Mouse (Mus musculus) kidney, adult 2 months (tissue): ENCODE data around the gene Mgat1. TPM values are rescaled to one million over a fixed set of nuclear protein-coding genes. Genes with fewer than 3 reads are reported as not detected.

Source experiments
- DNase-seq: peaks from one replicate; pipeline ENCODE4 v3.0.0; 2021
- H3K27ac ChIP-seq: fragments of 200-500 bp; 2 replicates; pipeline ENCODE4 v1.5.1; 2012; ENCODE audit warnings: low read depth, low read length, control low read depth, inconsistent platforms; ENCODE audit not compliant: insufficient read depth
- H3K27me3 ChIP-seq: fragments of 200-500 bp; replicated peaks from 2 replicates; pipeline ENCODE4 v1.6.1; 2012; ENCODE audit warnings: mild to moderate bottlenecking, moderate library complexity, low read length, inconsistent platforms; ENCODE audit not compliant: control insufficient read depth, insufficient read depth
- H3K36me3 ChIP-seq: fragments of 200-500 bp; 2 replicates; pipeline ENCODE4 v1.6.1; 2012; ENCODE audit warnings: mild to moderate bottlenecking, moderate library complexity, low read length, inconsistent platforms; ENCODE audit not compliant: control insufficient read depth, insufficient read depth
- H3K4me1 ChIP-seq: fragments of 200-500 bp; 2 replicates; pipeline ENCODE4 v1.6.1; 2011; ENCODE audit warnings: low read length; ENCODE audit not compliant: control insufficient read depth, insufficient read depth
- H3K4me3 ChIP-seq: fragments of 200-500 bp; 2 replicates; pipeline ENCODE4 v1.5.1; 2011; ENCODE audit warnings: mild to moderate bottlenecking, low read depth, low read length, control low read depth; ENCODE audit not compliant: insufficient read depth
- CTCF ChIP-seq: fragments of 200-500 bp; conservative IDR thresholded peaks from 2 replicates; pipeline ENCODE4 v1.5.1; 2011; ENCODE audit warnings: low read depth, mild to moderate bottlenecking, control low read depth, low read length, moderate library complexity, mixed read lengths; ENCODE audit not compliant: insufficient read depth, insufficient read length
- POLR2A ChIP-seq: fragments of 200-500 bp; IDR thresholded peaks from one replicate; pipeline ENCODE4 v1.6.1; 2011; ENCODE audit warnings: low read depth, low read length, control low read depth
- WGBS: fragments of 180-500 bp; shearing (Covaris S2); methylation state at CpG from one replicate; pipeline ENCODE4 v1.1.7; 2018; 5-methylcytosine and 5-hydroxymethylcytosine counted together
- polyA plus RNA-seq: library from polyadenylated mRNA; depleted of rRNA; stranded (reverse); fragments of >200 nt; gene quantifications from 2 replicates; pipeline ENCODE4 v1.2.3, GENCODE M21; 2012

Gene Mgat1
- polyA plus RNA-seq, 1 experiment = 157 TPM

DNA sequence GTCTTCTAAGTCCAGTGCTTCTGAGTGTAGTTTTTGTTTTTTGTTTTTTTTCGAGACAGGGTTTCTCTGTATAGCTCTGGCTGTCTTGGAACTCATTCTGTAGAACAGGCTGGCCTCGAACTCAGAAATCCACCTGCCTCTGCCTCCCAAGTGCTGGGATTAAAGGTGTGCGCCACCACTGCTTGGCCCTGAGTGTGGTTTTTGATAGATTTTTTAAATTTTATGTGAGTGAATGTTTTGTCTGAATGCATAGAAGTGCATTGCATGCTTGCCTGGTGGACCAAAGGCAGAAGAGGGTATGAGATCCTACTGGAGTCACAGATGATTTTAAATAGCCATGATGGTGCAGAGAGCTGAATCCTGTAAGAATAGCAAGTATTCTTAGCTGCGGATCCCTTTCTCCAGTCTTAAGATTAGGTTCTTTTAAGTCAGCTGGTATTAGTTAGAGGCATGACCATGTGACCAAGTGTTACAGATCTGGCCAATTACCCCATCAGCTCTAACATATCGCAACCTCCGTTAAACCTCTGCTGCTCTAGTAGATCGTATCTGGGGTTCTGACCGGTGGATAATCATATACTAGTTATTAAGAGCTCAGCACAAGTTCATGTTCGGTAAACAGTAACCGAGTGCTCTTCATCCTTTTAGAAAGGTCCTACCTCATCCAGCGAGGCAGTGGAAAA lies 906 bp upstream of the Mgat1 start:
- peak overlapping the region; percentile 71 for H3K27ac ChIP-seq
- H3K36me3 ChIP-seq = no peaks in the 10 kb centered on the region
- no peak for DNase-seq
- peaks cover 12% of the 10 kb centered on the region for H3K4me1 ChIP-seq
- peak overlapping the region; percentile 75 for H3K4me3 ChIP-seq
- no peaks in the 10 kb centered on the region for H3K27me3 ChIP-seq
- WGBS = 21% methylated on average over 11 of the region's 11 CpGs
- TF ChIP-seq POLR2A (no peak), CTCF (no peak)

DNA sequence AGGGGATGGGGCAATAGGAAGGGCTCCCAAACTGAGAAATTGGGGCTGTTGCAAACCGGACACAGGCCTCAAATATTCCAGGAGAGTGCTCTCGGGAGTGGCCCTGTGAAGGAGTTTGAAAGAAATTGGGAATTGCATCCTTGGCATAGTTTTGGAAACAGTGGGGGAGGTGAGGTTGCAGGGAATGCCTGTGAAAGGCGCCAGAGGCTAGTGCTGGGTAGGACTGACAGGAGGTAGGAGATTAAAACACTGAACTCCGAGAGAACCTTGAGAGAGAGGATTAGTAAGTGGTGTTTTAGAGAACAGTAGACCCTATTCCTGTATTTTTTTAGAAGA lies 572 bp downstream of the Mgat1 start:
- no peak for TF ChIP-seq CTCF
- Histone ChIP-seq H3K36me3 (no peaks in the 10 kb centered on the region), H3K27ac (peak overlapping the region; percentile 94), H3K4me3 (peak overlapping the region; percentile 75), H3K27me3 (no peaks in the 10 kb centered on the region), H3K4me1 (peaks cover 22% of the 10 kb centered on the region)
- no peak for DNase-seq
- WGBS = under 1% methylated on average over 4 of the region's 4 CpGs

DNA sequence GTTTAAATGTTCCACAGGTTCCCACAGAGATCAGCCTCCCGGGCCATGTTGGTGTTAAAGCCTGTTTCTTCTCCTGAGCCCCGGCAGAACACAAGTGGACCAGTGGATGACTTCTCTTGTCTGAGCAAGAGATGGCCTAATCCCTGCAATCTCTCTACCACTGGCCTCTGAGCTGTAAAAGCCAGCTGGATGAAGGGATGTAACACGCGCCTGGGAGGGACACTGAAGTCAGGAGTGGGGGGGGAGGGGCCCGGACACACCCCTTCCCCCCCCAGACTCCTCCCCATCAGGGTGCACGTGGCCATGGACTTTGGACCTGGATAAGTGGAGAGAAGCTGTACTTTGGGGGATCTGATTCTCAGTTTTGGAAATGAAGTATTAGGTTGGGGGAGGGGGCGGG lies 1.2 kb downstream of the Mgat1 start:
- Histone ChIP-seq H3K27me3 (no peaks in the 10 kb centered on the region), H3K36me3 (no peaks in the 10 kb centered on the region), H3K27ac (peak overlapping the region; percentile 96), H3K4me1 (peaks cover 23% of the 10 kb centered on the region), H3K4me3 (peak overlapping the region; percentile 62)
- DNase-seq = peak; percentile 91
- WGBS = 15% methylated on average over 7 of the region's 7 CpGs
- TF ChIP-seq POLR2A (no peak), CTCF (no peak)

DNA sequence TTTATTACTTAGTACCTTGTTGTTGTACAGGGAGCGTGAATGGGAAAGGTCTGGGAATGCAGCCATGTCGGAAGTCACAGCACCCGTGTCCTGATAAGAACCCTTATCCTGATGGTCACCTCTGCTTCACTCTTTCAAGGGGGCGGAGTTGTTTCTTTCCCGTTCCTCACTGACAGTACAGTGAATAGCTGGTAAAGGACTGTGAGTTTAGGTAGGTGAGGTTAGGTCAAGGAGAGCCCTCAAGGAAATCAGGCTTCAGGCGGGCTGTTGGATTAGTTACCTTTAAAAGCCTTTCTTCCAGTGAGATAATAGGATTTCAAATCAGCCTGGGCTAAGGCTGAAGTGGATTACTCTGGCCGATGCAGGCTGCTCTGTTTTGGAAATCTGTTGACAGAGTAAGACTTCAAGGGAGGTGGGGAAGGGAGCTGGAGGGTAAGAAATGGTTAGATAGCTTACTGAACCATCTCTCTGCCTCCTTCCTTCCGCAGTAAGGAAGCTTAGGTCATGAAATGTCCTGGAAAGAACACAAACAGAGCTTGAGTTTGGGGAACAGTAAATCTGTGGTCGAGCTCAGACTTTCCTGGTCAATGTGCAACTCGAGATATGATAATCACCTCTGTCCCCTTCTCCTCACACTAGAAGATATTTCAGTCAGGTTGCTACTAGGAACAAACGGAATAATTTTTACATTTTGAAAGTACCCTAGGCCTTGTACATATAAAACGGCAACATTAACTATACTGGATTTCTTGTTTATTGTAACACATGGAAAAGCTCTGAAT lies 1.8 kb downstream of the Mgat1 start:
- peak overlapping the region; percentile 96 for H3K27ac ChIP-seq
- DNase-seq = no peak
- TF ChIP-seq POLR2A (no peak), CTCF (no peak)
- H3K4me1 ChIP-seq = peaks cover 23% of the 10 kb centered on the region
- no peaks in the 10 kb centered on the region for H3K27me3 ChIP-seq
- WGBS = 12% methylated on average over 12 of the region's 12 CpGs
- peak overlapping the region; percentile 62 for H3K4me3 ChIP-seq
- H3K36me3 ChIP-seq = no peaks in the 10 kb centered on the region

DNA sequence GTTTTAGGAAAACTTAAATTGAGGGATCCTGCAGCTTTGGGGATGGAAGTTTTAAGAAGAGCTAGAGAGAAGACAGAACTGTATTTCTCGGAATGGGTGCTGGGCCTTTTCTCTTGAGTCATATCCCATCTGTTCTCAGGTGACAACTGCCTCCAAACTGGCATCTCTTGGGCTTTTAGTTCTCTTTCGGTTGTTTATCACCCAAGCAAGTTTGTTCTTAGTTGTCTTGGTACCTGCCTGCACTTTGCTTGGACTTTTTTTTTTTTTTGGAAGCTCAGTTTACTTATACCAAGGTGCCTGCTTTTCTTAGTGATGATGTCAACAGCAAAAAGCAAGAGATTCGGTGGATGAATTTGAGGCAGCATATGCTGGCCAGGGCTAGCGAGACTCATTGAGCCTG lies 2.5 kb downstream of the Mgat1 start:
- WGBS = 59% methylated on average over 4 of the region's 4 CpGs
- DNase-seq = no peak
- Histone ChIP-seq H3K36me3 (no peaks in the 10 kb centered on the region; the same call in 1 of the 2 replicates), H3K27me3 (no peaks in the 10 kb centered on the region), H3K27ac (peak overlapping the region; percentile 10), H3K4me1 (peaks cover 28% of the 10 kb centered on the region), H3K4me3 (no peak overlapping the region)
- no peak for TF ChIP-seq POLR2A

DNA sequence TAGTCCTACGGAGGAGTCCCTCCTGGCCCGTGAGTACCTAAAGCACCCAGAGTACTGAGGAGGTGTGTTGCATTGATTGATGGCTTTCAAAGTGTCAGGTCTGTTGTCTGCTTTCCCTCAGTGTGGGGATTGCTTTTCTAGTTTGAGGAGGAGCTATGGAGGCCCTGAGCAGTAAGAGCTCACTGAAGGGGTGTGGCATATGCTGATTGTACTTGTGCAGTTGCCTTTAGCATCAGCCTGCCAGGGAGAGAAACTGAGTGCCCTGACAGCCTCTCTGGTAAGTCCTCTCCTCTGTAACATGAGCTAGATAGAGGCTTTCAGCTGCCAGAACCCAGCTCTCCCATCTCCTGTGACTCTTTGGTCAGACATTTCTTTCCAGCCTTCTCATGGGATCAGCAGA lies 3.3 kb downstream of the Mgat1 start:
- no peak overlapping the region for H3K4me3 ChIP-seq
- H3K36me3 ChIP-seq = no peaks in the 10 kb centered on the region; the same call in 1 of the 2 replicates
- 46% methylated on average over 2 of the region's 2 CpGs for WGBS
- H3K27ac ChIP-seq = peak overlapping the region; percentile 1; the same call in 1 of the 2 replicates
- no peak for DNase-seq
- TF ChIP-seq POLR2A (no peak), CTCF (no peak)
- no peaks in the 10 kb centered on the region for H3K27me3 ChIP-seq
- peaks cover 35% of the 10 kb centered on the region for H3K4me1 ChIP-seq

DNA sequence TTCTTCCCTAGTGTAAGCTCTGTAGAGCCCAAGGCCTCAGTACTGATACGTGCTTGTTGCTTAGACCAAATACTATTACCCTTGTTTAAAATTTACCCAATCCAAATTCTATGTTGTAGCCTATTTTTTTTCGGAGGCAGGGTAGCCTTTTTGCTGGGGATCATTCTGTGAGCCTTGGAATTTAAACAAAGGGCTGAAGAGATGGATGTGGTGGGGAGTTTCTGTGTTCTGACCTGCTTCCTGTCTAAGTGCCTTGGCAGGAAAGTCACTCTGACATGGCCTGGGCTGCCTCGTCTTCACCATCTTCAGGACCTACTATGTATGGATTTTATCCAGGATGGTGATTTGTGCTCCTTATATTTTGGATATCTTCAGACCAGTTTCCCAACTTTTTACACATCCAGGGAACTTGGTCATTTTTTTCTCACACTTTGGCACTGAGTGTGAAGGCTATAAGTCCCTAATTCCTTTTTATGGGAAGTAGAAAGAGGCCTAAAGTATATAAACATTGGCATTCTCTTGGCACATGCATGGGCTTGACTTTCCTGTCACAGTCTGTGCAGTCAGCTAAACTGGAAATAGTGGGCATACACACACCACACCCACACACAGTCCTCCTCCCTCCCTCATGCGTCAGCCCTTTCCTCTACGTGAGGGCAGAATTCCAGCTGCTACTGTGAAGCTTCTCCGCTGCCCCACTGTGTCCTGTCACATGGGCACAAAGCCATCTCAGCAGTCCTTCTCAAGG lies 4.4 kb downstream of the Mgat1 start:
- H3K4me3 ChIP-seq = no peak overlapping the region
- H3K36me3 ChIP-seq = no peaks in the 10 kb centered on the region; the same call in 1 of the 2 replicates
- peaks cover 38% of the 10 kb centered on the region for H3K4me1 ChIP-seq
- no peaks in the 10 kb centered on the region for H3K27me3 ChIP-seq
- peak overlapping the region; percentile 94 for H3K27ac ChIP-seq
- 29% methylated on average over 6 of the region's 6 CpGs for WGBS
- peak; percentile 88 for DNase-seq
- no peak for TF ChIP-seq CTCF
- TF ChIP-seq POLR2A = no peak
